Mouse (Mus musculus): ENCODE results near the gene Ogfod3. TPM values are rescaled to one million over a fixed set of nuclear protein-coding genes. Genes with fewer than 3 reads are reported as not detected.

The Ogfod3 gene
- polyA plus RNA-seq, 1 experiment from 2014 or later = 34.1 TPM

DNA sequence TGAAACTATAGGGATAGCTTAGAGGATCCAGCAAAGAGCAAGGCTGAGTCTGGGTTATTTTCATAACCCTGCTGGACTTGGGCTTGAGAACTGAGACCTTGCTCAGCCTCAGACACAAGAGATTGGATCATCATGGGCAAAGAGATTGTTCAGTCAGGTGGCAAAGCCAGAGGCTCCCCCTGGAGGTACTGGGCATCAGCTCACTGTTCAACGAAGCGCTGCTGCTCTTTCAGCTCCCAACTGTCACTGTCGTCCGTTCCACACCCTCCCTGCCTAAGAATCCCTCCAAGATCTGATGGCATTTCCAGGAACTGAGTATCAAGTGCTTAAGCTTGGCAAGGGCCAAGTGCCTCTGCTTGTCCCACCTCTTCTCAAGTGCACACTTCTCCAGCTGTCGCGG is 65.8 kb downstream of the Ogfod3 start:
- Histone ChIP-seq H3K27ac (replicated peaks in 1 of 2; ENCODE audit: control insufficient read depth in 1 of 2, insufficient read depth in 1 of 2, low read depth in 2 of 2, low read length in 2 of 2) (no peak overlapping the region), H3K9me3 (ENCODE audit: control insufficient read depth, low read length) (no peaks in the 10 kb centered on the region), H3K4me2 (ENCODE audit: low read length) (no peak overlapping the region), H3K9ac (ENCODE audit: low read length) (no peak overlapping the region), H3K27me3 (ENCODE audit: control insufficient read depth, insufficient read depth, low read length) (no peaks in the 10 kb centered on the region), H3K4me1 (ENCODE audit: control insufficient read depth in 2 of 2, insufficient read depth in 2 of 2, low read length in 2 of 2) (no peaks in the 10 kb centered on the region; a peak in 2 of 4 replicates), H3K4me3 (ENCODE audit: control insufficient read depth in 1 of 2, insufficient read depth in 1 of 2, low read depth in 1 of 2, low read length in 2 of 2) (no peak overlapping the region), H3K36me3 (ENCODE audit: control insufficient read depth, insufficient read depth, low read length) (no peaks in the 10 kb centered on the region)
- 30% methylated on average over 6 of the region's 6 CpGs for WGBS
- no peak for ATAC-seq (ENCODE audit: insufficient number of reproducible peaks, insufficient read depth, low FRiP score, low read depth)

- no peaks in the 10 kb centered on the region for H3K27me3 ChIP-seq (ENCODE audit: control insufficient read depth, insufficient read depth, low read length)
- H3K27ac ChIP-seq (replicated peaks in 1 of 2; ENCODE audit: control insufficient read depth in 1 of 2, insufficient read depth in 1 of 2, low read depth in 2 of 2, low read length in 2 of 2) = no peak overlapping the region
- no peak overlapping the region for H3K4me2 ChIP-seq (ENCODE audit: low read length)
- H3K4me1 ChIP-seq (ENCODE audit: control insufficient read depth in 2 of 2, insufficient read depth in 2 of 2, low read length in 2 of 2) = no peaks in the 10 kb centered on the region; a peak in 2 of 4 replicates
- H3K36me3 ChIP-seq (ENCODE audit: control insufficient read depth, insufficient read depth, low read length) = no peaks in the 10 kb centered on the region
- 90% methylated on average over 5 of the region's 5 CpGs for WGBS
- H3K4me3 ChIP-seq (ENCODE audit: control insufficient read depth in 1 of 2, insufficient read depth in 1 of 2, low read depth in 1 of 2, low read length in 2 of 2) = no peak overlapping the region
- H3K9me3 ChIP-seq (ENCODE audit: control insufficient read depth, low read length) = no peaks in the 10 kb centered on the region
- no peak overlapping the region for H3K9ac ChIP-seq (ENCODE audit: low read length)
- no peak for ATAC-seq (ENCODE audit: insufficient number of reproducible peaks, insufficient read depth, low FRiP score, low read depth)
Observed at GRCm38 (mm10) chr11:121137682-121138081, 66.8 kb downstream of the Ogfod3 start.

GRCm38 (mm10) chr11:121134600-121134999 is 69.9 kb downstream of the Ogfod3 start:
- Histone ChIP-seq H3K27ac (replicated peaks in 1 of 2; ENCODE audit: control insufficient read depth in 1 of 2, insufficient read depth in 1 of 2, low read depth in 2 of 2, low read length in 2 of 2) (no peak overlapping the region), H3K4me2 (ENCODE audit: low read length) (no peak overlapping the region), H3K36me3 (ENCODE audit: control insufficient read depth, insufficient read depth, low read length) (no peaks in the 10 kb centered on the region), H3K9me3 (ENCODE audit: control insufficient read depth, low read length) (no peaks in the 10 kb centered on the region), H3K27me3 (ENCODE audit: control insufficient read depth, insufficient read depth, low read length) (no peaks in the 10 kb centered on the region), H3K4me1 (ENCODE audit: control insufficient read depth in 2 of 2, insufficient read depth in 2 of 2, low read length in 2 of 2) (no peaks in the 10 kb centered on the region; a peak in 1 of 4 replicates), H3K4me3 (ENCODE audit: control insufficient read depth in 1 of 2, insufficient read depth in 1 of 2, low read depth in 1 of 2, low read length in 2 of 2) (no peak overlapping the region), H3K9ac (ENCODE audit: low read length) (no peak overlapping the region)
- no peak for ATAC-seq (ENCODE audit: insufficient number of reproducible peaks, insufficient read depth, low FRiP score, low read depth)
- 26% methylated on average over 1 of the region's 1 CpGs for WGBS

DNA sequence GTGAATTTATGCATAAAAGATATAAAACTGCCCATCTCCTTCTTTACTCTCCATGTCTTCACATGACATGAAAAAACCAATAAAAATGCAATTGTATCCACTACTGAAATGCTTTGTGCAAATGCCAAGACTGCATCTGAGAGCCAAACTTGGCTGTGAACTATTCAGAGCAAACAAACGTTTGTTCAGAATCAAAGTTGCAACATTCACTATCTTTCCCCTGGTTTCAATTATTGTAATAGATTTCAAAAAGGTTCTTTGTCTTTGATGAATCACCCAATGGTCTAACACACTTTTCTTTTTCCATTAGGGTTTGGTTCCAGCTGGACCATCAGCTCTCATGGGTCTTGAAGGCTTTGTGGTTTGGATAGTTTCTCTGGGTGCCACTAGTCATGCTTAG is 74.9 kb downstream of the Ogfod3 start:
- H3K9ac ChIP-seq (ENCODE audit: low read length) = no peak overlapping the region
- no peak overlapping the region for H3K27ac ChIP-seq (replicated peaks in 1 of 2; ENCODE audit: control insufficient read depth in 1 of 2, insufficient read depth in 1 of 2, low read depth in 2 of 2, low read length in 2 of 2)
- WGBS = 74% methylated on average over 1 of the region's 1 CpGs
- ATAC-seq (ENCODE audit: insufficient number of reproducible peaks, insufficient read depth, low FRiP score, low read depth) = no peak
- no peaks in the 10 kb centered on the region for H3K36me3 ChIP-seq (ENCODE audit: control insufficient read depth, insufficient read depth, low read length)
- peaks cover 3 to 4% of the 10 kb centered on the region in 2 experiments; a peak in 3 of 4 replicates for H3K4me1 ChIP-seq (ENCODE audit: control insufficient read depth in 2 of 2, insufficient read depth in 2 of 2, low read length in 2 of 2)
- no peak overlapping the region for H3K4me3 ChIP-seq (ENCODE audit: control insufficient read depth in 1 of 2, insufficient read depth in 1 of 2, low read depth in 1 of 2, low read length in 2 of 2)
- H3K4me2 ChIP-seq (ENCODE audit: low read length) = no peak overlapping the region
- H3K9me3 ChIP-seq (ENCODE audit: control insufficient read depth, low read length) = no peaks in the 10 kb centered on the region
- H3K27me3 ChIP-seq (ENCODE audit: control insufficient read depth, insufficient read depth, low read length) = no peaks in the 10 kb centered on the region

Other genes with a start within 250 kb of the Ogfod3 start
- 45.1 and 45.6 TPM in 2 replicates for gene Csnk1d, start 213.4 kb downstream of the Ogfod3 start, polyA plus RNA-seq (2014; fragmentation: Nextera tagmentation; extraction: Ambion mirVana)
- not detected in 2 replicates for gene Cd7, start 165.3 kb downstream of the Ogfod3 start, polyA plus RNA-seq (2014; fragmentation: Nextera tagmentation; extraction: Ambion mirVana)
- gene Sectm1b, start 141.1 kb downstream of the Ogfod3 start, polyA plus RNA-seq (2014; fragmentation: Nextera tagmentation; extraction: Ambion mirVana) = not detected in 2 replicates
- gene Sectm1a, start 123.5 kb downstream of the Ogfod3 start, polyA plus RNA-seq (2014; fragmentation: Nextera tagmentation; extraction: Ambion mirVana) = not detected in 2 replicates
- gene Tex19.2, start 86.0 kb downstream of the Ogfod3 start, polyA plus RNA-seq (2014; fragmentation: Nextera tagmentation; extraction: Ambion mirVana) = not detected in 2 replicates
- gene Tex19.1, start 58.6 kb downstream of the Ogfod3 start, polyA plus RNA-seq (2014; fragmentation: Nextera tagmentation; extraction: Ambion mirVana) = not detected in 2 replicates
- 0.15 TPM in 1 of 2 replicates, not detected in the other for gene Uts2r, start 44.4 kb downstream of the Ogfod3 start, polyA plus RNA-seq (2014; fragmentation: Nextera tagmentation; extraction: Ambion mirVana)
- 6.7 and 8.8 TPM in 2 replicates for gene Hexdc, start 278 bp downstream of the Ogfod3 start, polyA plus RNA-seq (2014; fragmentation: Nextera tagmentation; extraction: Ambion mirVana)
- gene Cybc1, start 24.6 kb upstream of the Ogfod3 start, polyA plus RNA-seq (2014; fragmentation: Nextera tagmentation; extraction: Ambion mirVana) = 22.7 and 23.1 TPM in 2 replicates
- gene Narf, start 32.5 kb upstream of the Ogfod3 start, polyA plus RNA-seq (2014; fragmentation: Nextera tagmentation; extraction: Ambion mirVana) = 57.8 and 58.0 TPM in 2 replicates
- gene Foxk2, start 55.3 kb upstream of the Ogfod3 start, polyA plus RNA-seq (2014; fragmentation: Nextera tagmentation; extraction: Ambion mirVana) = 9.2 TPM in 2 replicates
- gene Wdr45b, start 149.7 kb upstream of the Ogfod3 start, polyA plus RNA-seq (2014; fragmentation: Nextera tagmentation; extraction: Ambion mirVana) = 79.9 and 82.5 TPM in 2 replicates
- 6.7 and 7.6 TPM in 2 replicates for gene Rab40b, start 183.5 kb upstream of the Ogfod3 start, polyA plus RNA-seq (2014; fragmentation: Nextera tagmentation; extraction: Ambion mirVana)
- gene Fn3krp, start 216.7 kb upstream of the Ogfod3 start, polyA plus RNA-seq (2014; fragmentation: Nextera tagmentation; extraction: Ambion mirVana) = 4.4 and 5.0 TPM in 2 replicates
- gene Fn3k, start 230.2 kb upstream of the Ogfod3 start, polyA plus RNA-seq (2014; fragmentation: Nextera tagmentation; extraction: Ambion mirVana) = 13.6 and 14.8 TPM in 2 replicates
- 16.6 TPM in 2 replicates for gene Tbcd, start 247.2 kb upstream of the Ogfod3 start, polyA plus RNA-seq (2014; fragmentation: Nextera tagmentation; extraction: Ambion mirVana)

All from heart, embryonic 14.5 days (tissue).